Mouse (Mus musculus): ENCODE data around the gene Mboat2. TPM values are rescaled to one million over a fixed set of nuclear protein-coding genes. Genes with fewer than 3 reads are reported as not detected.

Mboat2 gene
- 10 to 100 TPM; 58.4 to 62.0 TPM for total RNA-seq (2021)

- intact Hi-C loops (cut with DNase I) = loop anchor here (10.0 kb wide), 1 partner anchor 114 kb away; no protein-coding TSS in a partner anchor
- DNase-seq = no peak
Observed at GRCm38 (mm10) chr12:24830766-24831152, at the start of gene Mboat2. Gene Mboat2, plus strand, starts transcription at chr12:24830879.

GRCm38 (mm10) chr12:24783735-24784134 is 46.9 kb upstream of the Mboat2 start:
- DNase-seq = no peak
- intact Hi-C loops (cut with DNase I) = no loop called here

- intact Hi-C loops (cut with DNase I) = no loop called here
- DNase-seq = no peak
Observed at GRCm38 (mm10) chr12:24785882-24786281, 44.8 kb upstream of the Mboat2 start.

DNA sequence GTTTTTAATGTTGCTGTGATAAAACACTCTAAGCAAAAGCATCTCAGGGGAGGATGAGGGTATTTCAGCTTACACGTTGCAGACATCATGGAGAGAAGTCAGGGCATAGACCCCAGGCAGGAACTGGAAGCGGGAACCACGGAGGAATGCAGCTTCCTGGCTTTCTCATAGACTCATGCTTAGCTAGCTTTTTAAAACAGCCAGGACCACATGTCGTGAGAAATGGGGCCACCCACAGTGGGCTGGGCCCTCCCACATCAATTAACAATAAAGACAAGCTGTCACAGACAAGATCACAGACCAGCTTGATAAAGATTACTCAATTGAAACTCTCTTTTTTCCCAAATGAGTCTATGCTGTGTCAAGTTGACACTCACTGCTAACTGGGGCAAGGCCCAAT is 44.4 kb upstream of the Mboat2 start:
- intact Hi-C loops (cut with DNase I) = no loop called here
- no peak for DNase-seq

DNA sequence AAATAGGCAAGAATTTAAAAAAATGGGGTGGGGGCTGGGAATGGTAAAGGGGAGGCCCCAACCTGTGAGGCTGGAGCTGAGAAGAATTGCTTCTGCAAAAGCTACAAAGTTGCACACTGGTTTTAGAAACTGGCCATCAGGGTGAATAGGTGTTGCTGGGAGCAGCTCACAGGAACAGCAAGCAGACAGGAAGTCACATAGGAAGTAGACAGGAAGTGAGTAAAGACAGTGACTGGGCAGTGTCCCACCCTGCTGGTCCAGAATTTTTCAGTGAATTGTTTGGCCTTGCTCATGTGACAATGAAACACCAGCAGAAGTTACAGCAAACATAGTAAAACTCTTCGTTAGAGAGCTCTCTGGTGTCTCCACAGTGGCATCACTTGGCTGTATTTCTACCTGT is 41.0 kb upstream of the Mboat2 start:
- intact Hi-C loops (cut with DNase I) = no loop called here
- no peak for DNase-seq

GRCm38 (mm10) chr12:24811230-24811629 is 19.4 kb upstream of the Mboat2 start:
- DNase-seq = no peak
- intact Hi-C loops (cut with DNase I) = no loop called here

DNA sequence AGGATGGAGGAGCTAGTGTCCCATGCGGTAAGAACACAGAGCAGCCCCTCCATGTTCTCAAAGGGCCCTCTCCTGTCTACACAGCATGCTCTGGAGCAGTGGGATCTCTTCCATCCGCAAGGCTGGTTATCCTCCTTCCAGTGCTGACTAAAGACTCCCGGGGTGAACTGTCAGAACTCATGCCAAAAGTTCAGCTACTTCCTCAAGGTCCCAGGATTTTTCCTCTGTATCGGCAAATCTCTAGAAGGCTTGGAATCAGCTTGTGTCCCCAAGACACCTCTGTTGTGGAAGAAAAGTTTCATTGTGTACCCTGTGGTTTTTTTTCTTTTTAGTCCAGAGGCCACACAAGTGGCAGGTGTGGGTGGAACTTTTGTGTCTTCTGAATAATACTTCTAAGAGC is 18.8 kb upstream of the Mboat2 start:
- intact Hi-C loops (cut with DNase I) = no loop called here
- DNase-seq = no peak

DNA sequence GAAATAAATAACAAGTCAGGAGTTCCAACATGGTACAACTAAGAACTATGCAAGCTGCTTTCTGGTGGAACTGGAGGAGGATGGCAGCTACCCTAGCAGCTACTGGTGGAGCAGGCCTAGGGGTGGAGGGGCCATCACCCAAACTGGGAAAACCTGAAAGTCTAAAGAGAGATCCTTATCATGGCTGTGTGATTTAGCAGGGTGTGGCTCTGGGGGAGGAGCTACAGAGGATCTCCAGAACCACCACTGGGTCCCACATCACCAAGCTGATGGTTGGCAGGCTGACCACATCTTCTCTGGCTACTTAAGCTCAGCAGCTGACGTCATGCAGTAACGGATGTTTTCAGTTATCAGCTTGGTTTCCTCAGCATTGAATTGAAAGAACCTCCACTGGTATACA is 7.8 kb upstream of the Mboat2 start:
- no peak for DNase-seq
- intact Hi-C loops (cut with DNase I) = no loop called here

DNA sequence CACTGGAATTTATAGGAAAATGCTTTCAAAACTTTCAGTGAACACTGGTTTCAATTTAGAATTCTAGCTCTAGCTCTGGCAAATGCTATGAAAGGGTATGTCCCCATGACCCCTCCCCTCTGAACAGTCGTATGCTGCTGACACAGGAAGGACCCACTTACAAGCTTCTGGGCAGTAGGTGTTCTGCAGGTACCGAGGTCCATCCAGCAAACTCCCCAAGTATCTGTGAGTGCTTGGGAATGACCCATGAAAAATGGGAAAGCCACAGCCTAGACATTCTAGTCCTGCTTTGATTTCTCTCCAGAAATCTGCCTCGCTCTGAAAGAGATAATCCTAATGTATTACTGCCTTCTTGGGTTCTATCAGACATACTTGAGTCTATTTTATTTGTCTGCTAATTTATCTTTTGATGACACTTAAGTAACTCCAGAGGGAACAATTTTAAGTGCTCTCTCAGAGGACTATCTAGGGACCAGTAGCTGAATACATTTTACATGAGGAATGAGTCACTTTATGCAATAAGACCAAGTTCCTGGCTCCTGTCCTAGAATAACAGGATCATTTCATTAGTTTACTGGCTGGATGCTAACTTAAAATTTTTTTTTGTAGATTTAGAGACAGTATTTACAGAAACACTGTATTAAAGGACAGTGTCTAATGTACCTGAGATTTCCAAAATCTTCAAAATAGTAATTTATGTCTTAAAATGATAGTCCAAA is 6.9 kb upstream of the Mboat2 start:
- no peak for DNase-seq
- intact Hi-C loops (cut with DNase I) = no loop called here

DNA sequence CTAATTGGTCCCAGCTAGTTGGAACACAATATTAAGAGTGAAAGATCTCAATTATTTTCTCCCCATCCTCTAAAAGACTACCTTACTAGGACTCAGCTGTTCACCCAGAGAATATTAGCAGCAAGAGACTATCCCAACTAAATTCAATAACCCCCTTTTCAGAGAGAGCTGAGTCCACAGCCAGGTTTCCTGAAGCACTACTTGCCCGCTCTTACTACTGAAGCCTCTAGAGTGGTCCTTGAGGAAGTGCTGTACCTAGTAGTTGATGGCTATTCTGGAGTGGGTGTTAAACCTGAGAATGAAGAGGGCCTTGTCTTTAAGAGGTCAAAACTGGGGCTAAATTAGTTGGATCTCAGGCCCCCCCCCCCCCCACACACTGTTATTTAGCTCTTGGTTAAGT is 593 bp upstream of the Mboat2 start:
- no peak for DNase-seq
- intact Hi-C loops (cut with DNase I) = loop anchor here (10.0 kb wide), 1 partner anchor 115 kb away; no protein-coding TSS in a partner anchor

- intact Hi-C loops (cut with DNase I) = loop anchor here (10.0 kb wide), 1 partner anchor 113 kb away; no protein-coding TSS in a partner anchor
- peak; percentile 98 for DNase-seq
Observed at GRCm38 (mm10) chr12:24831153-24831963, 679 bp downstream of the Mboat2 start.

DNA sequence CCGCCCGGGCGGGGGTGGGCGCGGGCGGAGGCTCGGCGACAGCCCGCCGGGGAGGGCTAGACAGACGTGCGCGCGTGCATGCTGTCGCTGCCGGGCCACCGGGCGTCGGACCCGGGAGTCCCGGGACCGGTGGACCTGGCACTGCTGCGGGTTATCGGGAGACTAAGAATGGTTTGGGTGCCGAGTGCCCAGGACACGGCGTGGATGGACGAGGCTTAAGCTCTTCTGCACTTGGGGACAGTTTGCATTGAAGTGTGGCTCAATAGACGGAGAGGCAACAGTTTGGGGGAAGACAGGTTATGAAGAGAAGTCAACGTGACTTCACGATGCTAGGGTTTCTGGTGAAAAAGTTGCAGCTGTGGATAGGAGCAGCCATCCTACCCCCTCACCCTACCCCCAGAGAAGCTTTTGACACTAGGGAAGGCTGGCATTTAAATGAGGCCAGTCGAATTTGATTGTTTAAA is 1.3 kb downstream of the Mboat2 start:
- no peak for DNase-seq
- intact Hi-C loops (cut with DNase I) = loop anchor here (1.0 to 10.0 kb wide), 2 partner anchors 113 to 121 kb away; no protein-coding TSS in a partner anchor

DNA sequence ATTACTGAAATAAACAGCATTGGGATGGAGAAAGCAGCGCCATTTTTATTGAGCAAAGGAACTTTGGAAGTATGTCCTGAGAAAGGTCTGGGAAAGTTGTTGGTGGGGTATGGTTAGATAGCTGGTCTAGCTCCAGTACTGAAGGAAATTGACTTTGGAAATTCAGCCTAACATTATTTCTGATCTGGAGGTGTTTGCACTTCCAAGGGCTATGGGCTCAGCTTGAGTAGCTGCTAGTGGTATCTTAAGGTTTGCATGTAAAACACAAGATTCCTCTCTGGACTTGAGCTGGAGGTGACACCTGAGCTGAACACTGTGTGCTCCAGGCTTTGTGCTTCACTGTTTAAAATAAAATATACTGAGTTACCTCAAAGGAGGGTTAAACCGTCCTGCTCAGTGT is 1.8 kb downstream of the Mboat2 start:
- intact Hi-C loops (cut with DNase I) = loop anchor here (1.0 to 10.0 kb wide), 2 partner anchors 112 to 121 kb away; no protein-coding TSS in a partner anchor
- DNase-seq = no peak

DNA sequence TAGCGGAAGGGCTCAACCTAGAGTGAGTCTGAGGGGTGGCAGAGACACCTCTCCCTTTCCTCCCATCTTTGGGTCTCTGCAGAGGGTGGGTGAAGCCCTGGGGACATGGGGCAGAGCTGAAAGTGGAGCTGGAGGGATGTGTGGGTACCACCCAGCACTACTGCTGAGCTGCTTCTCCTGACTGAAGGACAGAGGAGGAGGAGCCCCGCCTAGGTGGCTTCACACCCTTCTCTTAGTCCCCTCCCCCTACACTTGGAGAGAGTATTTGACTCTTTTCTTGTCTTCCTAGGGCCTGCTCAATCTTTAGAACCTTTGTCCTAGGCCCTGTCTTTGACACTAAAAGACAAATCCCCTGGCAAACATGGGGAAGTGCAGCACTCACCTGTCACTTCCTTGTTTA is 7.3 kb downstream of the Mboat2 start:
- DNase-seq = no peak
- intact Hi-C loops (cut with DNase I) = loop anchor here (10.0 kb wide), 1 partner anchor 107 kb away; no protein-coding TSS in a partner anchor

- peak; percentile 24 for DNase-seq
- intact Hi-C loops (cut with DNase I) = no loop called here
Observed at GRCm38 (mm10) chr12:24841115-24841879, 10.6 kb downstream of the Mboat2 start.

DNA sequence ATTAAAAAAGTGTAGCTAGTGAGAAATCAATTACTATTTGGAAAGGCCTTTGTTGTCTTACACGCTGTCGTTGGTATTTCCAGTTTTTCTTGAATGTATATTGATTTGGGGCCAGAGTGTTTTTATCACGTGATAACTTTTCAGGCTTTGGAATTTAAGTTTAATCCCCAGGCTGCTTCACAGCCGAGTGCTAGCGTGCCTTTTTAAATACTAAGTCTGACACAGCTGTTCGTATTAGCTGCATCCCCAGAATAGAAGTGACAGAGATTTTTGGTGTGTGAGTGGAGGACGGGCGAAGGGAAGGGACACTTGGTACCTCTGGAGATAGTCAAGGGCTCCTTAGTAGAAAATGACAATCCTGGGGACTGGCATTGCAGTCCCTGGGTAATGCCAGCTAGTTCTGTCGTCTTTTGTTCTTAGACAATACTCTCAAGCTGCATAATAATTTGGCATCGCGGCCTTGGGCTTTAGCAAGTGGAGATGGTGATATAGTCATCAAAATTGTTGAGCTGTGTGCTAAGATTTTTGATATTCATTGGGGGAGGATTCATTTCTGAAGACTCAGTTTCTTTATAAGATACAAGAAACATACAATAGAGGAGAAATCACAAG is 11.7 kb downstream of the Mboat2 start:
- intact Hi-C loops (cut with DNase I) = no loop called here
- DNase-seq = no peak

- intact Hi-C loops (cut with DNase I) = no loop called here
- DNase-seq = no peak
Observed at GRCm38 (mm10) chr12:24843395-24844072, 12.9 kb downstream of the Mboat2 start.

DNA sequence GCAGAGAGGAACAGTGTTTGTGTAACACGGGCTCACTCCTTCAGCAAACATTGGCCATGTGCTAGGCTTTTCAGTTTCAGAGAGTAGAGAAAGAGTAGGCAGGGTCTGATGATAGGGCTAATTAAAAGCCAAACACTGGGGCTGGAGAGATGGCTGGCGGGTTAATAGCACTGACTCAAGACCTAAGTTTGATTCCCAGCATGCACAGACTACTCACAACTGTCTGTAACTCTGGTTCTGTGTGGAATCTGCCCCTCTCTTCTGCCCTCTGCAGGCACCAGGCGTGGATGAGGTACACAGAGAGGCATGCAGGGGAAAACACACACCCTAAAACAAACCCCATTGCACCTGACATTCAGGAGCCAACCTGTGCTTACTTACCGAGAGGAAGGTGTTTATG is 14.7 kb downstream of the Mboat2 start:
- intact Hi-C loops (cut with DNase I) = no loop called here

DNA sequence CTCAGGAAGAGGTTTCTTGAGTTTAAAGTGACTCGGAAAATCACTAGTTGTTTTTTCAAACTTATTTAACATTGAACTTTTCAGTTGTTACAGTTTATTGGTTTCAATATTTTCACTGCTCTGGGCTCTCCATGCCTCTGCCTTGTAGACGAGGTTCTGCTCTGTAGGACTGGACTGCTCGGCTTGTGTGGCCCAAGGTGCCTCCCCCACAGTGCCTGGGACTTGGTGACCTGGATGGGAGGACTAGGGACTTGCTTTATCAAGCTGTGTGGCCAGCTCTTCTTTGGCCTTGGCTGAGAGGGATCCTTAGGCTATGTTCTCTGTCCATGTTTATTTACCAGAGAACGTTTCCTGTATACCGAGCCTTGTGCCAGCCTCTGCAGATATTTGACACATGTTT is 17.4 kb downstream of the Mboat2 start:
- intact Hi-C loops (cut with DNase I) = no loop called here
- DNase-seq = no peak

More for the DNA sequence above, 14.7 kb downstream of the Mboat2 start:
- DNase-seq = no peak

DNA sequence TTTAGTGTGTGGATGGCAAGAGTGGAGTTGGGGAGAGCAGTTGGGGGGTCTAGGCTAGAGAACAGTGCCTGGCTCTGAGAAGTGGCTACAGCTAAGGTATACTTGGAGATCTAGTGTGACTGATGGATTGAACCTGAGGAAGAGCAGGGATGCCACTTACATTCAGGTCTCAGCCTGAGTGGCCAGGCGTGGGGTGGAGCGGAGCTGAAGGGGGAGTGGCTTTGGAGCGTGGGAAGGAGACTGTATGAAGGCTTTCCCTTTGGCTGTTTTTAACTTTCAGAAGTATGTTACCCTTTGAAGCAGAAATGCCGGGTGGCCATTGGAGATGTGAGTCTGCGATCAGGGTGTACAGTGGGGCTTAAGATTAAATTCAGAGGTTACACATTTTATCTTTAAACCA is 26.7 kb downstream of the Mboat2 start:
- intact Hi-C loops (cut with DNase I) = no loop called here
- no peak for DNase-seq
